Mouse (Mus musculus) forebrain, postnatal 0 days (tissue): ENCODE data around the gene Gsdma3. TPM values are rescaled to one million over a fixed set of nuclear protein-coding genes. Genes with fewer than 3 reads are reported as not detected.
"Not testable (repeated sequence)": the region's sequence is repeated elsewhere in the genome, so short reads cannot be mapped to it uniquely, and the experiment has no call there.

Experiments used
- ATAC-seq: fragments of 200-750 bp; cut with Nextera tagmentation; 2 replicates; pipeline ENCODE4 v1.8.0; 2017; ENCODE audit warnings: mild to moderate bottlenecking, moderate library complexity
- DNase-seq: peaks from one replicate; pipeline ENCODE4 v3.0.0-alpha.2; 2015
- H3K27ac ChIP-seq: fragments of 300-500 bp; sonication (generic); 2 replicates; pipeline ENCODE4 v1.5.1; 2014; ENCODE audit warnings: low read depth, mild to moderate bottlenecking, antibody characterized with exemption, low read length, moderate library complexity, mixed read lengths
- H3K27me3 ChIP-seq: fragments of 300-500 bp; sonication (generic); 2 replicates; pipeline ENCODE4 v1.6.1; 2014; ENCODE audit warnings: mild to moderate bottlenecking, low read length, mixed read lengths; ENCODE audit not compliant: insufficient read depth
- H3K36me3 ChIP-seq: fragments of 300-500 bp; sonication (generic); 2 replicates; pipeline ENCODE4 v1.6.1; 2014; ENCODE audit warnings: mild to moderate bottlenecking, moderate library complexity; ENCODE audit not compliant: insufficient read depth
- H3K4me1 ChIP-seq: fragments of 300-500 bp; sonication (generic); 2 replicates; pipeline ENCODE4 v1.6.1; 2014; ENCODE audit warnings: antibody characterized with exemption; ENCODE audit not compliant: insufficient read depth
- H3K4me2 ChIP-seq: fragments of 300-500 bp; sonication (generic); 2 replicates; pipeline ENCODE4 v1.6.1; 2014; ENCODE audit warnings: low read depth, mild to moderate bottlenecking, moderate library complexity
- H3K4me3 ChIP-seq: fragments of 300-500 bp; sonication (generic); 2 replicates; pipeline ENCODE4 v1.5.1; 2014; ENCODE audit warnings: low read depth, low read length, mixed read lengths
- H3K9ac ChIP-seq: fragments of 300-500 bp; sonication (generic); 2 replicates; pipeline ENCODE4 v1.6.1; 2014; ENCODE audit warnings: mild to moderate bottlenecking
- H3K9me3 ChIP-seq: fragments of 300-500 bp; sonication (generic); 2 replicates; pipeline ENCODE4 v1.6.1; 2016; ENCODE audit warnings: low read length
- CTCF ChIP-seq: sonication (generic); IDR thresholded peaks from 2 replicates; pipeline ENCODE4 v1.5.1; 2016; ENCODE audit warnings: antibody characterized with exemption, control low read depth, low read depth
- WGBS: fragments of 180-500 bp; shearing (Covaris S2); extraction: QIAGEN DNeasy Blood & Tissue Kit; methylation state at CpG from one replicate; pipeline ENCODE4 v1.1.7; 2014; 5-methylcytosine and 5-hydroxymethylcytosine counted together
- polyA plus RNA-seq: library from polyadenylated mRNA; unstranded; fragments of >200 nt; fragmentation: Nextera tagmentation; extraction: Ambion mirVana; gene quantifications from 2 replicates; pipeline ENCODE4 v1.2.1, GENCODE M21; 2015
- total RNA-seq: library from RNA; depleted of rRNA; stranded (reverse); fragments of >200 nt; gene quantifications from 2 replicates; pipeline ENCODE4 v1.2.3, GENCODE M21; 2014

The Gsdma3 gene
- total and polyA plus RNA-seq, 2 experiments from 2014 or later: not detected

DNA sequence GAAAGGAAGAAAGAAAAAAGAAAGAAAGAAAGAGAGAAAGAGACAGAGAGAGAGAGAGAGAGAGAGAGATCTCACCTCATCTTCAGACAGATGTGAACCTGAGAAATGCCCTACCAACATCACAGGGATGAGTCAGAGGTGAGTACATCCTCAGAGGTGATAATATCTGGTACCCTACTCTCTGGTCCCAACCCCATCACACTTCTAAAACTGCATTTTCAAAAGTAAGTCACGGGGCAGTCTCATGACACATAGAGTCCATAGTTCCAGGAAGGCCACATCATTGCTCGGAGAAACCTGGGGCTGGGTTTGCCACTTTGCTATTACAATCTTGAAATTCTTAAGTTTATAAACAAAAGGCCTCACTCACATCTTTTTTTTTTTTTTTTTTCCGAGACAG lies 30.2 kb upstream of the Gsdma3 start:
- H3K4me1 ChIP-seq: no peaks in the 10 kb centered on the region
- 84% methylated on average over 3 of the region's 3 CpGs for WGBS
- no peak overlapping the region for H3K27ac ChIP-seq
- no peaks in the 10 kb centered on the region for H3K9me3 ChIP-seq
- H3K4me3 ChIP-seq: no peak overlapping the region
- no peak for DNase-seq
- no peaks in the 10 kb centered on the region; the same call in 1 of the 2 replicates for H3K27me3 ChIP-seq
- no peak overlapping the region for H3K4me2 ChIP-seq
- no peak overlapping the region for H3K9ac ChIP-seq
- H3K36me3 ChIP-seq: no peaks in the 10 kb centered on the region
- ATAC-seq: no peak
- TF ChIP-seq CTCF: no peak

DNA sequence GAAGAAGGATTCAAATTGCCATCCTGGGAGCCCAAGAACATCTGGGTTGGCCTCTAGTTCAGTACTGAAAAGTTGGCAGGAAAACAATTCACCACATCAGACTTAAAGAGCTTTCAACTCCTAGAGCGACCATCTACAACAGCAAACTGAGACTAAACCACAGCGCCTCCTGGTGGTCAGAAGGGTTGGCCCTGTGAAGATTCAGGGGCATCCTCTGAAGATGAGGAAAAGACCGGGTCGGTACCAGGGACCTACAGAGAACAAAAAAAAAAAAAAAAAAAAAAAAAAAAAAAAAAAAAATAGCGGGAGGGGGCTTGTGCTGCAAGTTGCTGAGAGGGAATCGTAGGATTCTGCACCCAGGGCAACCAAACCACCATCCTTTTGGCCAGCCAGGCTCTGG lies 28.8 kb upstream of the Gsdma3 start:
- no peak overlapping the region for H3K9ac ChIP-seq
- DNase-seq (peak; percentile 26), ATAC-seq (no peak)
- no peak overlapping the region for H3K27ac ChIP-seq
- no peaks in the 10 kb centered on the region for H3K4me1 ChIP-seq
- H3K4me3 ChIP-seq: no peak overlapping the region
- 41% methylated on average over 6 of the region's 6 CpGs for WGBS
- TF ChIP-seq CTCF: peak; percentile 66
- no peaks in the 10 kb centered on the region for H3K36me3 ChIP-seq
- no peaks in the 10 kb centered on the region; the same call in 1 of the 2 replicates for H3K27me3 ChIP-seq
- no peak overlapping the region for H3K4me2 ChIP-seq
- H3K9me3 ChIP-seq: no peaks in the 10 kb centered on the region

DNA sequence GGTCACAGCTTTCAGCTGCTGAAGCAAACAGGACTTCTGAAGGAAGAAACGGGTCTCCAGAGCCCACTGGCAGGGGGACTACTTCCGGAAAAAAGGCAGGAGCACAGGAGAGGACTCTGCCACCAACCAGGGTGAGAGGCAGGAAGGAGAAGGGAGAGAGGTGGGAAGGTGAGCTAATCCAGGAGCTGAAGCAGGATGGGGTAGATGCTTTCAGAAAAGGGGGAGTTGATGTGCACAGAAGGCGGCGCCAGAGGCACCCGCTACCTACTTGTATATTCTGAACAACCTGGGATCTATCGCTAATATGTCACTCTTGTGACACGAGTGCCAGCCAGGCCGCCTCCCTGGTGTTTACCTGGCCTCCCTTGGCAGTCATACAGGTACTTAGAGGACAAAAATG lies 28.2 kb upstream of the Gsdma3 start, which contains the start of gene Lrrc3c:
Lrrc3c (plus strand) TSS at position 301 of the 400 bp plus-strand sequence.
- peak within 1 kb of the TSS; percentile 26 for H3K4me2 ChIP-seq

DNA sequence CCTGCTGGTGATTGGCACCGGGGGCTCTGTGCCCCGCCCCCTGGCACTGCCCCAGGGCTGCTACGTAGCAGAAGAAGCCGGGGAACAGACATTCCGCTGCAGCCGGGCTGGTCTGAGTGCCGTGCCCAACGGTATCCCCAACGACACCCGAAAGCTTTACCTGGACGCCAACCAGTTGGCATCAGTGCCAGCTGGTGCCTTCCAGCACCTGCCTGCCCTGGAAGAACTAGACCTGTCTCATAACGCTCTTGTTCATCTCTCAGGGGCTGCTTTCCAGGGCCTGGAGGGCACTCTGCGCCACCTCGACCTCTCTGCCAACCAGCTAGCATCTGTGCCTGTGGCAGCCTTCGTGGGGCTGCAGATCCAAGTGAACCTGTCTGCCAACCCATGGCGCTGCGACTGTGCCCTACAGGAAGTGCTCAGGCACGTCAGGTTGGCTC lies 27.3 kb upstream of the Gsdma3 start:
- Histone ChIP-seq H3K4me1 (no peaks in the 10 kb centered on the region), H3K4me2 (peak overlapping the region; percentile 26), H3K4me3 (no peak overlapping the region), H3K27ac (no peak overlapping the region), H3K9ac (no peak overlapping the region), H3K9me3 (no peaks in the 10 kb centered on the region), H3K27me3 (no peaks in the 10 kb centered on the region; the same call in 1 of the 2 replicates), H3K36me3 (no peaks in the 10 kb centered on the region)
- DNase-seq: peak; percentile 35
- WGBS: 44% methylated on average over 18 of the region's 18 CpGs
- peak; percentile 61 for ATAC-seq
- no peak for TF ChIP-seq CTCF

More for the DNA sequence above, 28.2 kb upstream of the Gsdma3 start, which contains the start of gene Lrrc3c:
- ATAC-seq (no peak), DNase-seq (no peak)
- 91% methylated on average over 8 of the region's 8 CpGs for WGBS
- Histone ChIP-seq H3K4me3 (no peak within 1 kb of the TSS), H3K4me1 (no peaks in the 10 kb centered on the region), H3K36me3 (no peaks in the 10 kb centered on the region), H3K9me3 (no peaks in the 10 kb centered on the region), H3K9ac (no peak within 1 kb of the TSS), H3K27me3 (no peaks in the 10 kb centered on the region; the same call in 1 of the 2 replicates), H3K27ac (no peak within 1 kb of the TSS)
- TF ChIP-seq CTCF: no peak

DNA sequence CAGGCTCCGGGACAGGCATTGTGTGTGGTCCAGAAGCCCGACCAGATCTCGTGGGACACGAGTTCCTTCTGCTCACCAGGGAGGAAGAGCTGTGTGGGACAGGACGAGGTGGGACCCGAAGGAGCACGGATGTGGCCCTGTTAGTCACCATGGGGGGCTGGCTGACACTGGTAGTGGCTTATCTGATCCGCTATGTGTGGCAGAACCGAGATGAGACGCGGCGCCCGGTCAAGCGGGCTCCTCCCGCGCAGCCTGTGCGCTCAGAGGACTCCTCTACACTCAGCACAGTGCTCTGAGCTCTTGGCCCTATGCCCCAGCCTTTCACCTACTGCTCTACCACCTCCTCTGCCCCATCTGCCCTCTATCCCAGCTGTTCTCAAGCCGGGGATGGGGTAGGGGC lies 26.9 kb upstream of the Gsdma3 start:
- H3K4me1 ChIP-seq: no peaks in the 10 kb centered on the region

DNA sequence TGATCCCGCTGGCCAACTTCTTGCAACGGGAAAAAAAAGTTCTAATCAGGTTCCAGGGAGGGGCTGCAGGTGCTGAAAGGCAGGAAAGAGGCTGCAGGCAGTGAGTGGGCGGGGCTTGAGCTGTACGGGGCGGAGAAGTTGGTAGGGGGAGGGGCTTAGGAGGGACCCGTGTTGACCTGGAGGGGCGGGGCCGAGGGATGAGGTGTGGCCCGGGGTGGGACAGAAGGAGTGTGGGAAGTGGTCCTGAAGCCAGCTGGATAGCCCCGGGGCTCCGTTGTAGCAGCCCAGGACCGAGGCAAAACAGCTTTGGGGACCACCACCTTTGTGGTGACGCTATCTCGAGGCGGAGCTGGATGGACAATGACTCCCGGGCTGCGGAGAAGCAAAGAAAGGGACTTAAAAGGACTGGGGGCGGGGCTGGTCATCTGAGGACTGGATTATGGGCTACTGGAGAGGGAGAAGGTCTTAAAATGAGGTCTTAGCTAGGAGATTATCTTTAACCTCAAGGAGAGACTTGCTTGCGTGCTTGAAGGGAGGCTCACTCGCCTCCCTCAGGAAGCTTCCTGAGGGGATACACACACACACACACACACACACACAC lies 24.0 kb upstream of the Gsdma3 start:
- H3K36me3 ChIP-seq: no peaks in the 10 kb centered on the region
- 2% methylated on average over 20 of the region's 20 CpGs for WGBS
- H3K9ac ChIP-seq: no peak overlapping the region
- no peaks in the 10 kb centered on the region for H3K4me1 ChIP-seq
- no peak overlapping the region for H3K4me3 ChIP-seq
- no peaks in the 10 kb centered on the region; the same call in 1 of the 2 replicates for H3K27me3 ChIP-seq
- peak overlapping the region; percentile 39 for H3K4me2 ChIP-seq
- DNase-seq (no peak), ATAC-seq (no peak)
- no peaks in the 10 kb centered on the region for H3K9me3 ChIP-seq
- TF ChIP-seq CTCF: no peak
- no peak overlapping the region for H3K27ac ChIP-seq

More for the DNA sequence above, 26.9 kb upstream of the Gsdma3 start:
- Histone ChIP-seq H3K27ac (no peak overlapping the region), H3K4me3 (no peak overlapping the region), H3K27me3 (no peaks in the 10 kb centered on the region; the same call in 1 of the 2 replicates), H3K4me2 (peak overlapping the region; percentile 26), H3K9me3 (no peaks in the 10 kb centered on the region), H3K9ac (no peak overlapping the region), H3K36me3 (no peaks in the 10 kb centered on the region)
- 38% methylated on average over 18 of the region's 18 CpGs for WGBS
- DNase-seq (no peak), ATAC-seq (no peak)
- no peak for TF ChIP-seq CTCF

DNA sequence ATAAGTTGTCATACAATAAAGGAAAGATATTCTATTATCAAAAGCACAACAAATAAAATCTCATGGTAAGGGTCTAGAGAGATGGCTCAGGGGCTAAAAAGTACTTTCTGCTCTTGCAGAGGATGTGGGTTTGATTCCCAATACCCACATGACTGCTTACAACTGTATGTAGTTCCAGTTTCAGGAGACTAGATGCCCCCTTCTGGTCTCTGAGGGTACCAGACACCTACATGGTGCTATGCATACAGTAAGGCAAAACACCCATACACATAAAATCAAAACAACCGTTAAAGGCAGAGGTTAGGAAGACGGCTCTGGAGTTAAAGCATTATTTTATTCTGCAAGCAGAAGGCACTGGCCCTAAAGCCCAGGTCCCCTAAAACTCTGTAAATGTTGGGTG lies 22.2 kb upstream of the Gsdma3 start:
- Histone ChIP-seq H3K36me3 (no peaks in the 10 kb centered on the region), H3K4me3 (no peak overlapping the region), H3K27ac (no peak overlapping the region), H3K9me3 (no peaks in the 10 kb centered on the region), H3K4me2 (no peak overlapping the region), H3K27me3 (no peaks in the 10 kb centered on the region; the same call in 1 of the 2 replicates), H3K4me1 (no peaks in the 10 kb centered on the region), H3K9ac (no peak overlapping the region)
- 89% methylated on average over 2 of the region's 2 CpGs for WGBS
- TF ChIP-seq CTCF: no peak
- DNase-seq (no peak), ATAC-seq (no peak)

DNA sequence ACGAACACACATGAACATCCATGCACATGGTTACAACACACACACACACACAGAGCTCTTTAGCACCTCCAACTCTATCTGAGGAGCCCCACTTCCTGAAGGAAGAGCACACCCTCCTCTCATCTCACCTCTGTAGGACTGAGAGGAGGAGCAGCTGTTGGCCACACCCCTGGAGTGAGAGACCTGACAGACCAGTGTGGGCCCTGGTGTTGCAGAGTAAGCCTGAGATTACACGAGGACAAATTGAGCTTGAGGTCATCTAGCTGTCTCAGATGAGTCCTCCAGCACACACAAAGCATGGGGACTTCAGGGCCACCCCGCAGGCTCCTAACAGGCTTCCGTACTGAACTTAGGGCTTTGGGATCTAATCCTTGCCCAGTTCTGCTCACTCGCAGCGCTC lies 21.2 kb upstream of the Gsdma3 start:
- H3K4me1 ChIP-seq, H3K36me3 ChIP-seq: not testable (repeated sequence)
- WGBS: 69% methylated on average over 6 of the region's 6 CpGs

More for the DNA sequence above, 21.2 kb upstream of the Gsdma3 start:
- H3K9ac ChIP-seq, H3K27me3 ChIP-seq, DNase-seq, H3K4me2 ChIP-seq, H3K27ac ChIP-seq, H3K4me3 ChIP-seq, ATAC-seq, H3K9me3 ChIP-seq: not testable (repeated sequence)
